Mouse (Mus musculus): ENCODE data around the gene Prg2. TPM values are rescaled to one million over a fixed set of nuclear protein-coding genes. Genes with fewer than 3 reads are reported as not detected.
A peak's percentile ranks its signal among the peaks of the same experiment; 100 is the strongest.

Prg2 gene
- polyA plus RNA-seq, 1 experiment from 2014 or later: 0.48 TPM

DNA sequence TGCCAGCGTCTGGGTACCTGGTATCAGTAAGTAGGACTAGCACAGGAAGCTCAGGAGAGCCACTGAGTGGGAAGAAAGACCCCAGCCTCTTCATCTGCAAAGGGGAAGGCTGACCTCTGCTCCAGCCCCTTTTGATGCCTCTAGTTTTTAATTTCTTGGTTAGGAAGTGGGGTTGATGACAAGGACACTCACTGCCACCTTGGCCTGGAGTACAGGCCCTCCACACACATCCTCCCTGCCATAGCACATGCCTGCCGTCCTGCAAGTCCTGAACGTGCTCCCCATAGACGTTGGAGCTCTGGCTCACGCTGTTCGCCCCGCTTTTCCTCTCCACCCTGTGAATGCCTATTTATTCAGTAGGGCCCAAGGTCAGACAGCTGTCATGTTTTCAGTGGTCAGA is 26.3 kb downstream of the Prg2 start:
- H3K9me3 ChIP-seq (ENCODE audit: control insufficient read depth, low read length): no peaks in the 10 kb centered on the region
- ATAC-seq (ENCODE audit: insufficient number of reproducible peaks, low FRiP score, low TSS enrichment, low read depth) (no peak), DNase-seq (ENCODE audit: low spot score) (no peak)
- WGBS: 85% methylated on average over 7 of the region's 7 CpGs
- H3K4me1 ChIP-seq (ENCODE audit: control insufficient read depth, insufficient read depth, low read length): no peaks in the 10 kb centered on the region
- no peak overlapping the region for H3K4me2 ChIP-seq (ENCODE audit: low read depth, severe bottlenecking)
- H3K4me3 ChIP-seq (ENCODE audit: low read depth, low read length): no peak overlapping the region
- no peaks in the 10 kb centered on the region for H3K36me3 ChIP-seq (ENCODE audit: control insufficient read depth, insufficient read depth, low read length)
- H3K27me3 ChIP-seq (ENCODE audit: control insufficient read depth, insufficient read depth, low read length): no peaks in the 10 kb centered on the region
- H3K27ac ChIP-seq (replicated peaks; ENCODE audit: low read depth, low read length): no peak overlapping the region
- H3K9ac ChIP-seq (ENCODE audit: low read length): no peak overlapping the region

DNA sequence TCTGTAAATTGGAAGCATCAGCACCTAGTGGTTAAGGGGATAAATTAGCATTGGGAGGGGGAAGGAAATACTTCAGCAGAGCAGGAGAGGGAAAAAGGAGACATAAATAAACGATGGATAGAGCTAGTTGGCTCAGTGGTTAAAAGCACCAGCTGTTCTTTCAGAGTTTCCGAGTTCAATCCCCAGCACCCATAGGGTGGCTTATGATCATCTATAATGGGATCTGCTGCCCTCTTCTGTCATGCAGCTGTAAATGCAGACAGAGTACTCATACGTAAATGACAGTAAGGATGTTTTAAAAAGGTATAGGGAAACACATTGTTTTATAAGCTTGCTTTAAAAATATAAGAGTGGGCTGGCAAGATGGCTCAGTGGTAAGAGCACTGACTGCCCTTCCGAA is 27.5 kb downstream of the Prg2 start:
- no peak overlapping the region for H3K4me3 ChIP-seq (ENCODE audit: low read depth, low read length)
- H3K36me3 ChIP-seq (ENCODE audit: control insufficient read depth, insufficient read depth, low read length): no peaks in the 10 kb centered on the region
- no peaks in the 10 kb centered on the region for H3K9me3 ChIP-seq (ENCODE audit: control insufficient read depth, low read length)
- H3K4me1 ChIP-seq (ENCODE audit: control insufficient read depth, insufficient read depth, low read length): peaks cover 3% of the 10 kb centered on the region
- no peak overlapping the region for H3K27ac ChIP-seq (replicated peaks; ENCODE audit: low read depth, low read length)
- 29% methylated on average over 4 of the region's 4 CpGs for WGBS
- no peak overlapping the region for H3K9ac ChIP-seq (ENCODE audit: low read length)
- ATAC-seq (ENCODE audit: insufficient number of reproducible peaks, low FRiP score, low TSS enrichment, low read depth) (no peak), DNase-seq (ENCODE audit: low spot score) (no peak)
- no peaks in the 10 kb centered on the region for H3K27me3 ChIP-seq (ENCODE audit: control insufficient read depth, insufficient read depth, low read length)
- H3K4me2 ChIP-seq (ENCODE audit: low read depth, severe bottlenecking): no peak overlapping the region

DNA sequence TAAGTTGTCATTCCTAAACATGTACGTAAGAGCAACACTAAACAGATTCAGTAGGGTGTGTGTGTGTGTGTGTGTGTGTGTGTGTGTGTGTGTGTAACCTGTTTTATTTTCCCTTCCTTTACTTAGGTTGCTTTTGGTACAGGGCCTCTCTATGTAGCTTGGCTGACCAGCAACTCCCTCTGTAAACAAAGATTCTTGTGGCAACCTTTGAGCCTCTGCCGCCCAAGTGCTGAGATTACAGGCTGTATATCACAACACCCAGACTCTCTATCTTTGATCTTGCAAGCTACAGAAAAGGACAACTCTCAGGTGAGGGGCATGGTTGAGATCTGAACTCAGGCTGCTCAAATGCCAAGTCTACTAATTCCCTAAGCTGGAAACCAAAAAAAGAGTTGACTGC is 29.0 kb downstream of the Prg2 start:
- 37% methylated on average over 2 of the region's 2 CpGs for WGBS
- H3K4me1 ChIP-seq (ENCODE audit: control insufficient read depth, insufficient read depth, low read length): peaks cover 3% of the 10 kb centered on the region
- DNase-seq (ENCODE audit: low spot score) (no peak), ATAC-seq (ENCODE audit: insufficient number of reproducible peaks, low FRiP score, low TSS enrichment, low read depth) (no peak)
- no peak overlapping the region for H3K4me2 ChIP-seq (ENCODE audit: low read depth, severe bottlenecking)
- no peak overlapping the region for H3K27ac ChIP-seq (replicated peaks; ENCODE audit: low read depth, low read length)
- H3K4me3 ChIP-seq (ENCODE audit: low read depth, low read length): no peak overlapping the region
- no peaks in the 10 kb centered on the region for H3K36me3 ChIP-seq (ENCODE audit: control insufficient read depth, insufficient read depth, low read length)
- H3K9ac ChIP-seq (ENCODE audit: low read length): no peak overlapping the region
- H3K27me3 ChIP-seq (ENCODE audit: control insufficient read depth, insufficient read depth, low read length): no peaks in the 10 kb centered on the region
- no peaks in the 10 kb centered on the region for H3K9me3 ChIP-seq (ENCODE audit: control insufficient read depth, low read length)

DNA sequence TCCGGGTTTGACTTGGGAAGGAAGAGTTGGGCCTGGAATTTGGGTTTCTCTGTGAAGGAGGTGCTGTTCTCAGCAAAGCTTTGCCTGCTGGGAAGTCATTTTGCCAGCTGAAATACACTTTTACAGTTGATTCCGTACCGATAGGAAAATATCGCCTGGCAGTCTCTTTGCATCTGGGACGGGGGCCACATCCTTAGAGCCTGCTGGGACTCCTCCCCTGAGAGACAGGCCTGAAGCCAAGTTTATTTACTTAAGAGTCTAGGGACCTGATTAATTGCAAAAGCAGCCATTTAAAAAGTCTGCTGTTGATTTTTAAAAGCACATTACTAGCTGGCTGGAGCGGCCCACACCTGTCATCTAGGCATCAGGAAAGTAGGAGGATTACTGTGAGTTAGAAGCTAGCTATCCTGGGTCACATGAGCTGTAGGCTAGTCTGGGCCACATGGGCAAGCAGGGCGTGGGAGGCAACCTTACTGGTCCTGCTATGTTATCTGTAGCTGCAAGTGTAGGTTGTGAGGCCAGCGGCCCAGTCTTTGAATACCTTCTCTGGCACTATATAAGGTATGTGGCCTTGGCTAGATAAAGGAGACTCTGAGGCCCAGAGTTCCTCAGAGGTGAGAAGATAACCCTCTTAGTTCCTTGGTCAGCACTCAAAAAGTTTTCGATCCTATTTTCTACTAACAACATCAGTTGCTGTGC is 31.8 kb downstream of the Prg2 start:
- Histone ChIP-seq H3K4me1 (ENCODE audit: control insufficient read depth, insufficient read depth, low read length) (peaks cover 3% of the 10 kb centered on the region), H3K4me2 (ENCODE audit: low read depth, severe bottlenecking) (no peak overlapping the region)

DNA sequence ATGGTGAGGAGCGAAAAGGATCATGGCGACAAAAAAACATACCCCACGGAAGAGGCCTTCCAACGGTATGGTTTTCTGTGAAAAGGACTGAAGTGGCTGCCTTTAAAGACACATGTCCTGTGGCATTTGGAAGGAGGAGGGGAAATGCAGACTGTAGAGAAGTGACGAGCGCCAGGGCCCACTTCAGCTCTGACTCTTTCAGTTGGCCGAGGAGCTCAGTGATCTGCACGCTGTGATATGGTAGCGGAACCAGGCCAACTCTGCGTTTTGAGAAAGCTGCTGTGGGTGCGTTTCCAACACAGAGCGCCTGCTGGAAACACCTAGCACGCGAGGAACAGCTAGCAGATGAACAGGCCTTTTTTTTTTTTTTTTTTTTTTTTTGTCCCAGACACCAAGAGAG is 32.4 kb downstream of the Prg2 start:
- Histone ChIP-seq H3K27ac (replicated peaks; ENCODE audit: low read depth, low read length) (no peak overlapping the region), H3K4me1 (ENCODE audit: control insufficient read depth, insufficient read depth, low read length) (peaks cover 3% of the 10 kb centered on the region), H3K4me2 (ENCODE audit: low read depth, severe bottlenecking) (no peak overlapping the region), H3K4me3 (ENCODE audit: low read depth, low read length) (no peak overlapping the region), H3K36me3 (ENCODE audit: control insufficient read depth, insufficient read depth, low read length) (no peaks in the 10 kb centered on the region), H3K9ac (ENCODE audit: low read length) (no peak overlapping the region), H3K9me3 (ENCODE audit: control insufficient read depth, low read length) (no peaks in the 10 kb centered on the region), H3K27me3 (ENCODE audit: control insufficient read depth, insufficient read depth, low read length) (no peaks in the 10 kb centered on the region)
- ATAC-seq (ENCODE audit: insufficient number of reproducible peaks, low FRiP score, low TSS enrichment, low read depth) (no peak), DNase-seq (ENCODE audit: low spot score) (no peak)
- 87% methylated on average over 14 of the region's 14 CpGs for WGBS

More for the DNA sequence above, 31.8 kb downstream of the Prg2 start:
- no peaks in the 10 kb centered on the region for H3K27me3 ChIP-seq (ENCODE audit: control insufficient read depth, insufficient read depth, low read length)
- no peaks in the 10 kb centered on the region for H3K9me3 ChIP-seq (ENCODE audit: control insufficient read depth, low read length)
- peak overlapping the region; percentile 14; the same call in 1 of the 2 replicates for H3K27ac ChIP-seq (replicated peaks; ENCODE audit: low read depth, low read length)
- no peak overlapping the region for H3K4me3 ChIP-seq (ENCODE audit: low read depth, low read length)
- no peak for DNase-seq (ENCODE audit: low spot score)
- 68% methylated on average over 9 of the region's 9 CpGs for WGBS
- H3K9ac ChIP-seq (ENCODE audit: low read length): no peak overlapping the region
- no peaks in the 10 kb centered on the region for H3K36me3 ChIP-seq (ENCODE audit: control insufficient read depth, insufficient read depth, low read length)
- ATAC-seq (ENCODE audit: insufficient number of reproducible peaks, low FRiP score, low TSS enrichment, low read depth): no peak

DNA sequence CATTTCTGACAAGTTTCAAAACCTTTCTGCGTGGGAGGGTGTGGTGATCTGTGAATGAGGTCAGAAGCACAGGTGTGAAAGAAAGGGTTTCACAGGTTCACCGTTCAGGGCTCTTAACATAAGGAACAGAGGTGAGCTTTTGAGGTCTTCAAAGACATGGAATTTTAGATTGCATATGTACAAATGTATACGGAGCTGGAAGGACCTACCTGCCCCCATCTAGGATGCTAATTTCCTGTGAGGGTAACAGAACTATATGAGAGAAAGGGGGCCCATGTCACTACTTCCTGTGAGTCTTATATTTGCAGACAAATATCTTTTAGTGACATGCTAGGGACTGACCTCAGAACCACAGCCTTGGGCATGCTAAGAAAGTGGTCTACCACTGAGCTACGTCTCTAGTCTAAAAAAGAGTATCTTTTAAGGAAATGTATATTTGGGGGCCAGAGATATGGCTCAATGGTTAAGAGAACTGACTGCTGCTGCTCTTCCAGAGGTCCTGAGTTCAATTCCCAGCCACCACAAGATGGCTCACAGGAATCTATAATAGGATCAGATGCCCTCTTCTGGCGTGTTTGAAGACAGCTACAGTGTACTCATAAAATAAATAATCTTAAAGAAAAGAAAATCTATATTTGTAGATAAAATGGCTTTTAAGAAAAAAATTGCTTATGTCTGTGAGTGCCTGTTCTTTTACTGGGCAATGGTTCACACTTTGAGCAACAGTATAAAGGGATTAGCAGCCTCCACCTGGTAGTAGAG is 33.7 kb downstream of the Prg2 start:
- Histone ChIP-seq H3K4me2 (ENCODE audit: low read depth, severe bottlenecking) (no peak overlapping the region), H3K27me3 (ENCODE audit: control insufficient read depth, insufficient read depth, low read length) (no peaks in the 10 kb centered on the region), H3K9me3 (ENCODE audit: control insufficient read depth, low read length) (no peaks in the 10 kb centered on the region), H3K36me3 (ENCODE audit: control insufficient read depth, insufficient read depth, low read length) (no peaks in the 10 kb centered on the region), H3K27ac (replicated peaks; ENCODE audit: low read depth, low read length) (no peak overlapping the region), H3K4me1 (ENCODE audit: control insufficient read depth, insufficient read depth, low read length) (peaks cover 3% of the 10 kb centered on the region), H3K9ac (ENCODE audit: low read length) (no peak overlapping the region), H3K4me3 (ENCODE audit: low read depth, low read length) (no peak overlapping the region)
- ATAC-seq (ENCODE audit: insufficient number of reproducible peaks, low FRiP score, low TSS enrichment, low read depth) (no peak), DNase-seq (ENCODE audit: low spot score) (no peak)
- WGBS: 83% methylated on average over 5 of the region's 5 CpGs

DNA sequence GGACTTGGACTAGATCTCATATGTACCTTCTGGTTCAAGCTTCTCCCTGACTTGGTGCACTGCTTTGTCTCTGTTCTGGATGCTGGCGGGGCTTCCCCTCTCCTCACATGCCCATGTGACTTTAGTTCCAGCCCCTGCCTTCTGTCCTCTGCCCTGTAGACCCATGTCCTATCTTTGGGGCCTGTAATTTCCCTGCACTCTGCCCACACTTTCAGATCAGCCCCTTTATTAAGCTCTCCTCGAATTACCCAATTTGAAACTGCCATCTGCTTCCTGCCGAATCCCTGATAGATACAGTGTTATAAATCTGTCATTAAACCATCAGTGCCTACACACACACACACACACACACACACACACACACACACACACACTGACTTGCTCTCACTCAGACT is 34.3 kb downstream of the Prg2 start:
- Histone ChIP-seq H3K4me1 (ENCODE audit: control insufficient read depth, insufficient read depth, low read length) (peaks cover 3% of the 10 kb centered on the region), H3K4me3 (ENCODE audit: low read depth, low read length) (no peak overlapping the region), H3K27me3 (ENCODE audit: control insufficient read depth, insufficient read depth, low read length) (no peaks in the 10 kb centered on the region), H3K27ac (replicated peaks; ENCODE audit: low read depth, low read length) (no peak overlapping the region), H3K9ac (ENCODE audit: low read length) (no peak overlapping the region), H3K9me3 (ENCODE audit: control insufficient read depth, low read length) (no peaks in the 10 kb centered on the region), H3K36me3 (ENCODE audit: control insufficient read depth, insufficient read depth, low read length) (no peaks in the 10 kb centered on the region), H3K4me2 (ENCODE audit: low read depth, severe bottlenecking) (no peak overlapping the region)
- DNase-seq (ENCODE audit: low spot score) (no peak), ATAC-seq (ENCODE audit: insufficient number of reproducible peaks, low FRiP score, low TSS enrichment, low read depth) (no peak)
- WGBS: 28% methylated on average over 3 of the region's 3 CpGs

DNA sequence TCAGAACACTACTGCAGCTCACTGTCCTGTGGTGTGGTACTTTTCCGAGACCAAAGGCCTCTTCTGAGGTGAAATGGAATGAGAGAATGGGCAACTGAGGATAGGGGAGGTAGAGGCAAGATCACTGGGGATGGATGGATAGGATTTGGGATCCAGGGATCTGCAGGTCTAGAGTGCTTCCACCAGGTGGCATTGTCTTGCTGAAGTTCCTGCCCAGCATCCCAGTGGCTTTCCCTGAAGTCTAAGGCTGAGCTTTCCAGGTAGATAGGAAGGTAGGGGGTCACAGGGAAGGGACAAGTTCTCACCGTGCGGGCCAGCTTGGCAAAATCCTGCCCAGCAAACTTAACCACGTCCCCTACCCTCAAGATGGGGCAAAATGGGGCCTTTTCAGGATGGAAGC is 41.8 kb downstream of the Prg2 start:
- no peak overlapping the region for H3K4me3 ChIP-seq (ENCODE audit: low read depth, low read length)
- no peak overlapping the region for H3K9ac ChIP-seq (ENCODE audit: low read length)
- DNase-seq (ENCODE audit: low spot score): peak; percentile 42
- no peak for ATAC-seq (ENCODE audit: insufficient number of reproducible peaks, low FRiP score, low TSS enrichment, low read depth)
- no peaks in the 10 kb centered on the region for H3K27me3 ChIP-seq (ENCODE audit: control insufficient read depth, insufficient read depth, low read length)
- H3K4me2 ChIP-seq (ENCODE audit: low read depth, severe bottlenecking): no peak overlapping the region
- no peak overlapping the region for H3K27ac ChIP-seq (replicated peaks; ENCODE audit: low read depth, low read length)
- WGBS: 20% methylated on average over 4 of the region's 4 CpGs
- H3K36me3 ChIP-seq (ENCODE audit: control insufficient read depth, insufficient read depth, low read length): no peaks in the 10 kb centered on the region
- no peaks in the 10 kb centered on the region for H3K4me1 ChIP-seq (ENCODE audit: control insufficient read depth, insufficient read depth, low read length)
- no peaks in the 10 kb centered on the region for H3K9me3 ChIP-seq (ENCODE audit: control insufficient read depth, low read length)

Data from limb, embryonic 11.5 days (tissue).